Mouse (Mus musculus): ENCODE results near the gene Arap2. TPM values are rescaled to one million over a fixed set of nuclear protein-coding genes. Genes with fewer than 3 reads are reported as not detected.
"Not testable (repeated sequence)": the region's sequence is repeated elsewhere in the genome, so short reads cannot be mapped to it uniquely, and the experiment has no call there.

The Arap2 gene
- polyA plus RNA-seq, 1 experiment from 2014 or later, result 8.2 TPM

DNA sequence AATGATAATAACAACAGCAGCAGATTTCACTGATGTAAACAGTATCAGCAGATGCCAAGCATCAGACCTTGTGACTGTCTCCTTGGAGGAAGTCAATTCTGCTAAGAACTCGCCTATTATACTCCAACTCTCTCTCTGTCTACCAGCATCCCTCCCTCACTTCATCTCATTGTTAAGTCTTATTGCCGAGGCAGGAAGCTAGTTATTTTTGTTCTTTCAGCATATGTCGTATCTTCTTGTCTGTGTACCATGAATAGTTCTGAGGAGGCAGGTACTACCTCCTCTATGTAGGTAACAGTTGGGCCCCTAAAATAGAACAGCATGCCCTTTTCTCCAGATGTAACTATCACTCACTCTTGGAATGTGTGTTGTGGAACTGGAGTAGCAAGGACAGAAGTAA lies 13.0 kb downstream of the Arap2 start:
- ATAC-seq (ENCODE audit: low read depth) (no peak), DNase-seq (ENCODE audit: low spot score) (no peak)
- Histone ChIP-seq H3K4me1 (ENCODE audit: control insufficient read depth, insufficient read depth, low read length) (no peaks in the 10 kb centered on the region), H3K4me2 (ENCODE audit: low read depth, low read length) (no peak overlapping the region), H3K9me3 (ENCODE audit: control insufficient read depth, low read length) (no peaks in the 10 kb centered on the region), H3K4me3 (ENCODE audit: low read depth, low read length) (no peak overlapping the region), H3K27me3 (replicated peaks; ENCODE audit: control insufficient read depth, insufficient read depth, low read length) (no peaks in the 10 kb centered on the region), H3K9ac (ENCODE audit: low read depth, low read length) (no peak overlapping the region), H3K27ac (replicated peaks; ENCODE audit: low read depth, low read length) (no peak overlapping the region), H3K36me3 (ENCODE audit: control insufficient read depth, insufficient read depth, low read length) (no peaks in the 10 kb centered on the region)
- WGBS, result 76% methylated on average over 3 of the region's 3 CpGs

DNA sequence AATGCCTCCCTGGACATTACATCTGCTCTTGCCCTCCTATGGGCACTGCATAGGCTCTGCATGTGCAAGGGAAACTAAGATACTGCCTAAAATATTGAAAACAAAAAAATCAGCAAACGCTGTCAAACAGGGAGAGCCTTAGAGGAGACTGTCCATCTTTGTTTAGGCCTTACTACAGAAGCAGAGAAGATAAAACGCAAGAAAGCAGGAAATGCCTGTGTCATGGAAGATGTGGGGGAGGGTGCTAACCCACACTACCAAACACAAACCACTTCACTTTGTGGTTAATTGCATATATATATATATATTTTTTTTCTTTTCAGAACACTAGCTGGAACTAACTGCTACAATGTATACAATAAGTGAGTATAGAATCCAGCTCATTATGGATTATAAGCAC lies 14.3 kb downstream of the Arap2 start:
- no peak for ATAC-seq (ENCODE audit: low read depth)
- no peaks in the 10 kb centered on the region for H3K36me3 ChIP-seq (ENCODE audit: control insufficient read depth, insufficient read depth, low read length)
- no peak overlapping the region for H3K4me3 ChIP-seq (ENCODE audit: low read depth, low read length)
- H3K4me2 ChIP-seq (ENCODE audit: low read depth, low read length), result no peak overlapping the region
- no peaks in the 10 kb centered on the region for H3K27me3 ChIP-seq (replicated peaks; ENCODE audit: control insufficient read depth, insufficient read depth, low read length)
- H3K4me1 ChIP-seq (ENCODE audit: control insufficient read depth, insufficient read depth, low read length), result no peaks in the 10 kb centered on the region
- 56% methylated on average over 2 of the region's 2 CpGs for WGBS
- no peak overlapping the region for H3K27ac ChIP-seq (replicated peaks; ENCODE audit: low read depth, low read length)
- H3K9me3 ChIP-seq (ENCODE audit: control insufficient read depth, low read length), result no peaks in the 10 kb centered on the region
- DNase-seq (ENCODE audit: low spot score), result no peak
- H3K9ac ChIP-seq (ENCODE audit: low read depth, low read length), result no peak overlapping the region

GRCm38 (mm10) chr5:62748168-62748567 lies 17.8 kb downstream of the Arap2 start:
- H3K4me2 ChIP-seq (ENCODE audit: low read depth, low read length), result no peak overlapping the region
- DNase-seq (ENCODE audit: low spot score) (no peak), ATAC-seq (ENCODE audit: low read depth) (no peak)
- H3K27ac ChIP-seq (replicated peaks; ENCODE audit: low read depth, low read length), result no peak overlapping the region
- no peaks in the 10 kb centered on the region for H3K27me3 ChIP-seq (replicated peaks; ENCODE audit: control insufficient read depth, insufficient read depth, low read length)
- WGBS, result 96% methylated on average over 2 of the region's 2 CpGs
- H3K9me3 ChIP-seq (ENCODE audit: control insufficient read depth, low read length), result no peaks in the 10 kb centered on the region
- no peak overlapping the region for H3K4me3 ChIP-seq (ENCODE audit: low read depth, low read length)
- H3K36me3 ChIP-seq (ENCODE audit: control insufficient read depth, insufficient read depth, low read length), result no peaks in the 10 kb centered on the region
- H3K9ac ChIP-seq (ENCODE audit: low read depth, low read length), result no peak overlapping the region
- no peaks in the 10 kb centered on the region for H3K4me1 ChIP-seq (ENCODE audit: control insufficient read depth, insufficient read depth, low read length)

DNA sequence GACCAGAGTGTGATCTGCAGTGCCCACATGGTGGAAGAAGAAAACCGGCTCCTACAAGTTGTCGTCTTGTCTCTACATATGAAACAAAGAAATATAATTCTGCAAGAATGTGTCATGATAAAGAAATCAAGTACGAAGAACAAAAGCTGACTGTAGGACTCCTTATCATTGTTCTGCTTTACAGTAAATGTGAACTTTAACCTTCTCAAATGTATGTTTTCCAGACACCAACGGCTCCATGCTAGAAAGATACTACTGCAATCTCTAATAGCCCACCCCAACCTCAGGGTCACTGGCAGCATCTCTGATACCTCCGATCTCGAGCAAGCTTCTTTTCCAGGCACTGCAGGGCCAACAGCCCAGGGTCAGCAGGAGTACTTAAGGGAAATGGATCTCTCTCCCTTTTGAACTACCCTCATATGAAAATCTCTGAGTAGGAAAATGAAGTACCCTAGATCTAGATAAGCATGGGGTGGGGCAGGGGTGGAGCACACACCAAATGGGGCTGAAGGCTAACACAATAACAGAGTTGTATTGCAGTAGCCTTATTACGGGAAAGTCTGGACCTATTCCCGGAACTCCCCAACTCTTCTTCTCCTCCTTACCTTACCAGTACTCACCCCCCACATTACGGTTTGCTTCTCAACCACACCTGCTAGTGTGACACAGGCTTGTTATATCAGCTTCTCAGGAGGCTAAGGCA lies 22.6 kb downstream of the Arap2 start:
- Histone ChIP-seq H3K4me3 (ENCODE audit: low read depth, low read length) (no peak overlapping the region), H3K27ac (replicated peaks; ENCODE audit: low read depth, low read length) (no peak overlapping the region), H3K4me1 (ENCODE audit: control insufficient read depth, insufficient read depth, low read length) (no peaks in the 10 kb centered on the region), H3K4me2 (ENCODE audit: low read depth, low read length) (no peak overlapping the region), H3K9ac (ENCODE audit: low read depth, low read length) (no peak overlapping the region), H3K36me3 (ENCODE audit: control insufficient read depth, insufficient read depth, low read length) (no peaks in the 10 kb centered on the region), H3K9me3 (ENCODE audit: control insufficient read depth, low read length) (no peaks in the 10 kb centered on the region), H3K27me3 (replicated peaks; ENCODE audit: control insufficient read depth, insufficient read depth, low read length) (no peaks in the 10 kb centered on the region)
- DNase-seq (ENCODE audit: low spot score), result no peak
- no peak for ATAC-seq (ENCODE audit: low read depth)
- 84% methylated on average over 9 of the region's 9 CpGs for WGBS

DNA sequence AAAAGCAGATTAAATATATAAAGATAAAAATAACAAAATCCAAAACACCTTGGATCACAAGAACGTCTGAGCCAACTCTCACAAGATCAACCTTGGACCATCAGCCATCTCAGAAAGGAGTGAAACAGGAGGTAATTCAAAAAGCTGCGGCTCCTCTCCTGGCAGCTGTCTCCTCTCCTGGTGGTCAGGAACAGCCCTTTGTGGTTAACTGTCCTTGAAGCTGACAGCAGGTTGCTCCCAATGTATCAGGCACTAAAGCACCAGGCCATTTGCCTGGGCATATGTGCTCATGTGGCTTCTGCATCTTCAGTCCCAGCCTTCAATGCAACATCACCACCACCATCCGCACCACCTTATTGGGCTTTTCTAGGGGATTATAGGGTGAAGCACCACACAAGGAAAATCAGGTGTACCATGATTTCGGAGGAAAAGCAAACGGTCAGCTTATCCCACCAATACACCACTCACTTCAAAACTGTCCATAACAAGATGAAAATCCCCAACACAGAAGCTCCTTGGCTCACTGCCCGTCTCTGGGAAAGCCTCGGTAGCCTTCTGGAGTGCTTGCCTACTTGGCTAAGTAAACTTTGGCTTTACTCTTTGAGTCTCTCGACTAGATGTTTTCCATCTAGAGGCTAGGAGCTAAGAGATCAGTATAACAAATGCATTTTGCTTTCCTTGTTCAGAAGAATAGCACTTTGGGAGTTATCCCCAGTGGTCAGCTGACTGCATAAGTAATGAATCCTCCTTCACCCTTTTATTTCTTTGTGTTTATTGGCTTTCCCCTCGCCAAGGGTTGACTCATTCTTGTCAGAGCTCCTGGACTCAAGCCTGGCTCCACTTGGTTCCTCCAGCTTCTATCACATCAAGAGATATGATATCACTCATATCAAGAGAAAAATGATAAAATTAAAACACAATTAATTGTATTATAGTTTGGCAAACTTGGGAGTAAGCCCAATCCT lies 26.2 kb downstream of the Arap2 start:
- ATAC-seq (ENCODE audit: low read depth) (no peak), DNase-seq (ENCODE audit: low spot score) (no peak)
- 86% methylated on average over 9 of the region's 9 CpGs for WGBS
- no peak overlapping the region for H3K9ac ChIP-seq (ENCODE audit: low read depth, low read length)
- no peaks in the 10 kb centered on the region for H3K27me3 ChIP-seq (replicated peaks; ENCODE audit: control insufficient read depth, insufficient read depth, low read length)
- H3K4me3 ChIP-seq (ENCODE audit: low read depth, low read length), result no peak overlapping the region
- no peak overlapping the region for H3K4me2 ChIP-seq (ENCODE audit: low read depth, low read length)
- no peaks in the 10 kb centered on the region for H3K4me1 ChIP-seq (ENCODE audit: control insufficient read depth, insufficient read depth, low read length)
- no peaks in the 10 kb centered on the region for H3K9me3 ChIP-seq (ENCODE audit: control insufficient read depth, low read length)
- H3K27ac ChIP-seq (replicated peaks; ENCODE audit: low read depth, low read length), result no peak overlapping the region
- H3K36me3 ChIP-seq (ENCODE audit: control insufficient read depth, insufficient read depth, low read length), result no peaks in the 10 kb centered on the region

DNA sequence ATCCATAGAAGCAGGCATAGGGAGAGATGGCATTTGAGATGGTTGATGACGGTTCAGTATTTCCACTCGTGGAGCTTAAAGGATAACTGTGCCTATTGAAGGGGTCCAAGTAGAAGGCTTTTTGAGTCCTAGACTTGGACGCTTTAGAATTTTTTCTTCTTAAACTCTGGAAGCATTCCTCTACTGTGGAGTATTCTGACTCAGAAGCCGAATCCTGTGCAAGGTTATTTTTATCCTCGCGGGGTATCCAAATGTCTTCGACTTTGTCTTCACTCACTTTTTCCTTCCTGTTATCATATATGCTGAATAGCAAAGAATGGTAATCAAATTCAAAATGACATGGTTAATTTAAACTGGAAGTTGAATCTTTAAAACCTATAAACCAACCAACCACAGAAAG lies 35.4 kb downstream of the Arap2 start:
- not testable (repeated sequence) for H3K9ac ChIP-seq (ENCODE audit: low read depth, low read length); H3K27ac ChIP-seq (replicated peaks; ENCODE audit: low read depth, low read length); H3K4me3 ChIP-seq (ENCODE audit: low read depth, low read length); ATAC-seq (ENCODE audit: low read depth); H3K27me3 ChIP-seq (replicated peaks; ENCODE audit: control insufficient read depth, insufficient read depth, low read length); H3K36me3 ChIP-seq (ENCODE audit: control insufficient read depth, insufficient read depth, low read length); H3K4me2 ChIP-seq (ENCODE audit: low read depth, low read length); DNase-seq (ENCODE audit: low spot score); H3K4me1 ChIP-seq (ENCODE audit: control insufficient read depth, insufficient read depth, low read length); H3K9me3 ChIP-seq (ENCODE audit: control insufficient read depth, low read length)
- 93% methylated on average over 7 of the region's 7 CpGs for WGBS

DNA sequence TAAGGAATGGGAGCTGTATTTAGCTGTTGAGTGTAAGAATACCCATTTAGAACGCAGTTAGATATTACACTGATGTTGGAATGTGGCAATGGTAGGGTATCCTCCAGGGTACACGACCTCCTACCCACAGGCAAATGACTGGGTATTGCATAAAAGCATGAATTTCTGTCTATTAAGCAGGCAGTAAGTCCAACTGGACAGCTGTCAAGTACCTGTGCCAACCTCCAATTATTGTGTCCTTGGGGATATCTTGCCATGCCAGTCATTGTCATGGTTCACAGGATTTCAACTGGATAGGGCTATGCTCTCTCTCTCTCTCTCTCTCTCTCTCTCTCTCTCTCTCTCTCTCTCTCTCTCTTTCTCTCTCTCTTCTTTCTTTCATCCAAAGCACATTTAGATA lies 40.4 kb downstream of the Arap2 start:
- no peak overlapping the region for H3K4me2 ChIP-seq (ENCODE audit: low read depth, low read length)
- no peaks in the 10 kb centered on the region for H3K27me3 ChIP-seq (replicated peaks; ENCODE audit: control insufficient read depth, insufficient read depth, low read length)
- H3K36me3 ChIP-seq (ENCODE audit: control insufficient read depth, insufficient read depth, low read length), result no peaks in the 10 kb centered on the region
- DNase-seq (ENCODE audit: low spot score) (no peak), ATAC-seq (ENCODE audit: low read depth) (no peak)
- no peaks in the 10 kb centered on the region for H3K9me3 ChIP-seq (ENCODE audit: control insufficient read depth, low read length)
- 62% methylated on average over 2 of the region's 2 CpGs for WGBS
- H3K9ac ChIP-seq (ENCODE audit: low read depth, low read length), result no peak overlapping the region
- H3K4me3 ChIP-seq (ENCODE audit: low read depth, low read length), result no peak overlapping the region
- H3K27ac ChIP-seq (replicated peaks; ENCODE audit: low read depth, low read length), result no peak overlapping the region
- no peaks in the 10 kb centered on the region for H3K4me1 ChIP-seq (ENCODE audit: control insufficient read depth, insufficient read depth, low read length)

- H3K9ac ChIP-seq (ENCODE audit: low read depth, low read length), result no peak overlapping the region
These were observed 42.5 kb downstream of the Arap2 start for GRCm38 (mm10) chr5:62723261-62724105.

More at GRCm38 (mm10) chr5:62723261-62724105, 42.5 kb downstream of the Arap2 start:
- H3K4me2 ChIP-seq (ENCODE audit: low read depth, low read length), result no peak overlapping the region
- DNase-seq (ENCODE audit: low spot score) (no peak), ATAC-seq (ENCODE audit: low read depth) (no peak)
- no peak overlapping the region for H3K27ac ChIP-seq (replicated peaks; ENCODE audit: low read depth, low read length)
- H3K4me1 ChIP-seq (ENCODE audit: control insufficient read depth, insufficient read depth, low read length), result no peaks in the 10 kb centered on the region
- WGBS, result 52% methylated on average over 3 of the region's 3 CpGs
- no peaks in the 10 kb centered on the region for H3K27me3 ChIP-seq (replicated peaks; ENCODE audit: control insufficient read depth, insufficient read depth, low read length)
- H3K9me3 ChIP-seq (ENCODE audit: control insufficient read depth, low read length), result no peaks in the 10 kb centered on the region
- no peak overlapping the region for H3K4me3 ChIP-seq (ENCODE audit: low read depth, low read length)
- no peaks in the 10 kb centered on the region for H3K36me3 ChIP-seq (ENCODE audit: control insufficient read depth, insufficient read depth, low read length)
